Mouse (Mus musculus) cerebellum, postnatal 36 days (tissue): ENCODE measurements at regions not wholly inside any gene's neighbourhood (a gene's known extent, or its start where the extent isn't known, plus 50 kb on each side); places are given as distances from the start of the nearest gene placed in this dataset.

Source experiments
- DNase-seq, 2 experiments: peaks; one replicate each; pipeline ENCODE4 v3.0.0; 2021 to 2022; ENCODE audit warnings: mixed read lengths in 2 of 2

- no peak for DNase-seq
Measured at GRCm38 (mm10) chr8:86159074-86159783, 318.5 kb downstream of the Phkb start.

DNA sequence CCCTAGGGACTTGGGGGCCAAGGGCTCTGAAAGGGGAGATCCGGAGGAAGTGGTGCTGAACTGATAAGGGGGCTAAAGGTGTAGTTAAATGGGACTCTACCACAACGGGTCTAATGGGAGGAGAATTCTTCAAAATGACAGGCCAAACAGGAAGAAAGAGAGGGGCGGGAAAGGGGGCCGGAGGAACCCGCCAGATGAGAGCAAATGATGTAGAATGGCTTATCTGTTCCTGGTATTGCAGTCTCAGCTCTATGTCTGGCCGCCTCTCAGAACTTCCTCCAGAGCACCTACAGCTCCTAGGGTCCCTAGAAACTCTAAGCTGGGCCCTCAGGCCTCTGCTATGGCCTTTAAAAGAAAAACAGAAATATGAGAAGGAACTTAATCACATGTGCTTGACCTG, 306.8 kb downstream of the Phkb start:
- no peak for DNase-seq

DNA sequence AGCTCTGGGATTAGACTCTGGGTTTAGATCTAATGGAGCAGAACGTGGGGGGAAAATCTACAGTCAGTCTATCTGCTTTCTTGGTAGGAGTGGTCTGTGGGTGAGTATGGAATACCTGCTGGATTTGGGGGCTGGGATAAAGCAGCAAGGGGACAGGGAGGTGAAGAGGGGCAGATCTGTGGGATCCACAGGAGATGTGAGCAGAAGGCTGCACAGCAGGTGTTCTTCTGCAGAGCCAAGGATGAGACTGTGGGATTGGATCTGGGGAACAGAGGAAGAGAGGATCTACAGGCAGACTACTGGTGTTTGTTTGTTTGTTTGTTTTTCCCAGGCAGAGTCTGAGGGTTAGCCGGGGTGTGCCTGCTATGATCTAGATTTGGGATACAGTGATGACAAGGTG, 284.5 kb downstream of the Phkb start:
- DNase-seq = peak; percentile 94

GRCm38 (mm10) chr8:86124655-86125054, 283.9 kb downstream of the Phkb start:
- DNase-seq = peak; percentile 26 to 44
